Mouse (Mus musculus) right cerebral cortex, adult 18-20 months (tissue): ENCODE data around the gene Gm10801.
"Not testable (repeated sequence)": the region's sequence is repeated elsewhere in the genome, so short reads cannot be mapped to it uniquely, and the experiment has no call there.

Source experiments
- DNase-seq: peaks from one replicate; pipeline ENCODE4 v3.0.0; 2022; ENCODE audit warnings: mixed read lengths

Gene Gm10801

DNA sequence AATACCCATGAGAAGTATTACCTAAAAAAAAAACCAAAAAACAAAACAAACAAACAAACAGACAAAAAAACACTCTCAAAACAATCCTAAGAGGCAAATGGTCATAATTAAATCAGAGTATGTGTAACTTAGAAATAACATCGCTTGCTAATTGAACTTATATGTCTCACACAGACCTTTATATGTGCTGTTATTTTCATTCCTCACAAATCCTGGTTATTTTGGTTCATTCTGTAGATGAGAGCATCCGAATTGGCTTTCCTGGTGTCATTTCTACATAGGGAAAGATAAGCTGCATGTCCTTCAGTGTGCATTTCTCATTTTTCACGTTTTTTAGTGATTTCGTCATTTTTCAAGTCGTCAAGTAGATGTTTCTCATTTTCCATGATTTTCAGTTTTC lies at the start of gene Gm10801:
Gene Gm10801, plus strand, starts transcription at position 301 of the 400 bp plus-strand sequence.
- DNase-seq, result not testable (repeated sequence)

DNA sequence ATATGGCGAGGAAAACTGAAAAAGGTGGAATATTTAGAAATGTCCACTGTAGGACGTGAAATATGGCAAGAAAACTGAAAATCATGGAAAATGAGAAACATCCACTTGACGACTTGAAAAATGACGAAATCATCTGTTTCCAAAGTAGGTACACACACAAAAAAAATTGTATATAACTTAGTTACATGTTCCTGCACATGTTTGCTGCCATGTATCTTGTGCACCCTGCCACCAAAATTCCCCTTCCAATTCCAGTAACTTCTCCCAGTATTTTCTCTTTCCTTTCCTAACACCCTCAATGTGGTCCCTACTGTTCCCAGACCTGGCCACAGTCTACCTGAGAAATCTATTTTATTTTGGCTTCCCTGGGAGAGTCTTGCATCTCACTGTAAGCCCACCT lies 5.2 kb downstream of the Gm10801 start, which contains the start of gene Gm10800:
Gene Gm10800, minus strand, starts transcription at position 101 of the 400 bp plus-strand sequence.
- DNase-seq, result not testable (repeated sequence)

DNA sequence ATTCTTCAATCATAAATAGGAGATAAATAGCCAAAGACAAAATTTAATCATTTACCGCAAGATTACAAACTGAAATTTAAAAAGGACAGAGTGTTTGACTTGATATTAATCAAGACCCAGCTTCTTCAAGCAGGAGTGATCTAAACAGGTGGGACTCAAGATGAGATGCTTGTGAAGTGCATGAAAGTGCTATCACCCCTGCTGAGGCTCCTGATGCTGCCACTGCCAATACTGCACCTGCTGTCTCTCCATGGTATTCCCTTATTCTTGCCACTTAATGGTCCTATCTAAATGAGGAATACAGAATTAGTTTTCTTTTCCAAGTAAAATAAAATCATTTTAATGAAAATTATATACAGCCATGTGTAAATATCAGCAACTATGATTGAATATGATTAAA lies 35.5 kb downstream of the Gm10801 start:
- no peak for DNase-seq
